Mouse (Mus musculus): Measurements from ENCODE around the gene Ehd1.

Ehd1 gene

GRCm38 (mm10) chr19:6276426-6277421 is at the start of gene Ehd1:
Gene Ehd1 (plus strand): TSS chr19:6276725.
- DNase-seq (ENCODE audit: low spot score in 2 of 2), result peak; percentile 97 to 98

- no peak for DNase-seq (ENCODE audit: low spot score in 2 of 2)
Measured at GRCm38 (mm10) chr19:6226763-6227162, 49.8 kb upstream of the Ehd1 start.

- no peak for DNase-seq (ENCODE audit: low spot score in 2 of 2)
Measured at GRCm38 (mm10) chr19:6227864-6228263, 48.7 kb upstream of the Ehd1 start.

- DNase-seq (ENCODE audit: low spot score in 2 of 2), result no peak
Measured at GRCm38 (mm10) chr19:6230411-6230810, 46.1 kb upstream of the Ehd1 start.

- DNase-seq (ENCODE audit: low spot score in 2 of 2), result no peak
Measured at GRCm38 (mm10) chr19:6231036-6231435, 45.5 kb upstream of the Ehd1 start.

- DNase-seq (ENCODE audit: low spot score in 2 of 2), result no peak
Measured at GRCm38 (mm10) chr19:6233647-6234046, 42.9 kb upstream of the Ehd1 start.

GRCm38 (mm10) chr19:6234337-6235083 is 42.0 kb upstream of the Ehd1 start:
- DNase-seq (ENCODE audit: low spot score in 2 of 2), result peak in 1 of 2 experiments; percentile 22

- DNase-seq (ENCODE audit: low spot score in 2 of 2), result peak; percentile 90 to 95
Measured at GRCm38 (mm10) chr19:6235084-6236052, 41.2 kb upstream of the Ehd1 start, which contains the start of gene Ppp2r5b. Gene Ppp2r5b (minus strand): TSS chr19:6235872.

- peak; percentile 82 to 88 for DNase-seq (ENCODE audit: low spot score in 2 of 2)
Measured at GRCm38 (mm10) chr19:6236053-6236441, 40.5 kb upstream of the Ehd1 start.

- DNase-seq (ENCODE audit: low spot score in 2 of 2), result no peak
Measured at GRCm38 (mm10) chr19:6236842-6237241, 39.7 kb upstream of the Ehd1 start.

- no peak for DNase-seq (ENCODE audit: low spot score in 2 of 2)
Measured at GRCm38 (mm10) chr19:6238740-6239139, 37.8 kb upstream of the Ehd1 start.

GRCm38 (mm10) chr19:6240136-6240535 is 36.4 kb upstream of the Ehd1 start:
- no peak for DNase-seq (ENCODE audit: low spot score in 2 of 2)

GRCm38 (mm10) chr19:6240725-6241124 is 35.8 kb upstream of the Ehd1 start:
- no peak for DNase-seq (ENCODE audit: low spot score in 2 of 2)

- peak; percentile 95 to 98 for DNase-seq (ENCODE audit: low spot score in 2 of 2)
Measured at GRCm38 (mm10) chr19:6241274-6242107, 35.0 kb upstream of the Ehd1 start, which contains the start of gene Atg2a. Gene Atg2a (plus strand): TSS chr19:6241668.

GRCm38 (mm10) chr19:6242281-6242680 is 34.2 kb upstream of the Ehd1 start:
- peak; percentile 34 to 60 for DNase-seq (ENCODE audit: low spot score in 2 of 2)

- no peak for DNase-seq (ENCODE audit: low spot score in 2 of 2)
Measured at GRCm38 (mm10) chr19:6243226-6243625, 33.3 kb upstream of the Ehd1 start.

GRCm38 (mm10) chr19:6245806-6246205 is 30.7 kb upstream of the Ehd1 start:
- no peak for DNase-seq (ENCODE audit: low spot score in 2 of 2)

- DNase-seq (ENCODE audit: low spot score in 2 of 2), result no peak
Measured at GRCm38 (mm10) chr19:6247526-6248300, 28.8 kb upstream of the Ehd1 start.

GRCm38 (mm10) chr19:6253021-6253420 is 23.5 kb upstream of the Ehd1 start:
- DNase-seq (ENCODE audit: low spot score in 2 of 2), result no peak

Measured in urinary bladder, postnatal 36 days (tissue).